Mouse (Mus musculus) kidney, adult 2 months (tissue): ENCODE measurements around the gene Nek9.
"Not testable (repeated sequence)": the region's sequence is repeated elsewhere in the genome, so short reads cannot be mapped to it uniquely, and the experiment has no call there.

Experiments used
- CTCF ChIP-seq: fragments of 200-500 bp; conservative IDR thresholded peaks from 2 replicates; pipeline ENCODE4 v1.5.1; 2011; ENCODE audit warnings: low read depth, mild to moderate bottlenecking, control low read depth, low read length, moderate library complexity, mixed read lengths; ENCODE audit not compliant: insufficient read depth, insufficient read length
- POLR2A ChIP-seq: fragments of 200-500 bp; IDR thresholded peaks from one replicate; pipeline ENCODE4 v1.6.1; 2011; ENCODE audit warnings: low read depth, low read length, control low read depth

GRCm38 (mm10) chr12:85281756-85282155 is 57.4 kb downstream of the Nek9 start:
- not testable (repeated sequence) for TF ChIP-seq POLR2A, CTCF
